Mouse (Mus musculus) ZHBTc4 (cell line): ENCODE measurements at regions not wholly inside any gene's neighbourhood (a gene's known extent, or its start where the extent isn't known, plus 50 kb on each side); places are given as distances from the start of the nearest gene placed in this dataset.

ENCODE experiments used
- DNase-seq: peaks from one replicate; pipeline ENCODE4 v3.0.0-alpha.2; 2011; ENCODE audit warnings: low read depth, low spot score

DNA sequence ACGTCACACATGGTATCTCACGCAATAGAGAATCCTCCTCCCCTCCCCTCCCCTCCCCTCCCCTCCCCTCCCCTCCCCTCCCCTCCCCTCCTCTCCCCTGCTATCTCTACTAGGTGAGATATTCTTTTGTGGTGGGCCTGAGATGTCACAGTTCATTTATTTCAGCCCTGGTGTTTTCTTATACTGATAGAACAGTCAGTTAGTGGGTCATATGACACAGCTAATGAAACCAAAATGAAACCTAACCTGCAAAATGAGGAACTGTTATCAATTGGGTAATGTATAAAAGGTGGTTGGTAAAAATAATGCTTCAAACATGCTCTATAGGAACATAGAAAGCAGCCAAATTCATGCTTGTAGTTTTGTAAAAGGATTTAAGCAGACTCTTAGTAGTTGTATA, 174.5 kb upstream of the Syt1 start:
- DNase-seq, result no peak

DNA sequence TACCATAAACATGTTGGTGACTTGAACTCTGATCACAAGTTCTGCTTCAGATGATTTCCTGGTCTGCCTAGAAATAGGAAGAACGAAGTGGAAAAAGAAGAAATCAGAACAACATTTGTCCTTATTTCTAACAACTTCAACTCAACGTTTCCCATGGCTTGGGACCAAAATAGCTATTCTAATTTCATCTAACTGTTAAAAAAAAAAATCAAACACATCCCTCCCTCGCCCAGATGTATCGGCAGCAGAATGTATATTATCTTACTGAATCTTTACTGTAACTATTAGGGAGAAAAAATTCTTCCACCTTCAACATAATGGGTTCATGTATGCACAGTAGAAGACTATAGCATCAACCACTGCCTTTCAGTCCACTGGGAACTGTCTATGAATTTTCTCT, 169.7 kb upstream of the Syt1 start:
- DNase-seq, result no peak

DNA sequence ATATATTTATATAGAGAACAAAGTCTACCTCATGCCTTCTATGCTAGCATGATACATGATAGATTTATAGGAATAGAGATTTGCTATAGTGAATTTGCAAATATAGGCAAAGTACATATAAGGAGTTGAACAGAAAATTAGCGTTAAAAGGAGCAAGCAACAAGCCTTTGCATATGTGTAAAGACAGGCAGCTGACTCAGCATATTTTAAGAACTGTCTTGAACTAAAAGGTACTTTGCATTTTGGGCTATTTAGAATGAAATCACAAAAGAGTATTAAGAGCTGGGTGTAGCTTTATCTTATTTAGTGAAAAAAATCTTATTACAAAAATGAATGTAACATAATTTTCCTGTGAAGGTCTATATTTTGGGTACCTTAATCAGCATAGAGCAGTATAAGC, 149.9 kb upstream of the Syt1 start:
- no peak for DNase-seq

- DNase-seq, result no peak
Measured at GRCm38 (mm10) chr10:109155768-109156167, 145.0 kb upstream of the Syt1 start.

- no peak for DNase-seq
Measured at GRCm38 (mm10) chr10:109140421-109140938, 129.7 kb upstream of the Syt1 start.

- no peak for DNase-seq
Measured at GRCm38 (mm10) chr10:109136763-109137732, 126.3 kb upstream of the Syt1 start.

- DNase-seq, result no peak
Measured at GRCm38 (mm10) chr10:109134521-109134920, 123.7 kb upstream of the Syt1 start.

- no peak for DNase-seq
Measured at GRCm38 (mm10) chr10:109132091-109132573, 121.3 kb upstream of the Syt1 start.

DNA sequence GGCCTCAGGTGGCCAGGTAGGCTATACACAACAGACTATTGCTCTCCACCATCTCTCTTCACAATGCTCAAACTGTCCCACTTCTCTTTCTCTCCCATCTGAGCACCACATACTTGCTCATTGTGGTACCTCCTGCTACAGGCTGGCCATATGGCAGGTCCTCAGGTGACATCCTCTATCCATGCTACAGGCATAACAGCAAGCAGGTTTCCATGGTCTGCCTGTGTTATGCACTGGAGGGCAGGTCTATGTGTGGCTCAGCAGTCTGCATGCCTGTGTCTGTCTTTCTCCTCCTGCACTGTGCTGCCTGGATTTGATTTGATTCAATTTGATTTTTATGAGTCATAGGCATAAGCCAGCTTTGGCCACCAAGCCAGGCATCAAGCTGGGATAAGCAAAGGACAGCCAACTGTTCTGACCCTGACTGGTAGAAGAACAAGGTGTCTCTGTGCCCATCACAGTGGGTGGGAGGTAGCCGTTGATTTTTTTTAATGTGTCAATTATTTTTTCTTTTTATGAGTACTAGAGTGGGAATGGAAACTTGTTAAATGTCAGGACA, 118.8 kb upstream of the Syt1 start:
- no peak for DNase-seq

DNA sequence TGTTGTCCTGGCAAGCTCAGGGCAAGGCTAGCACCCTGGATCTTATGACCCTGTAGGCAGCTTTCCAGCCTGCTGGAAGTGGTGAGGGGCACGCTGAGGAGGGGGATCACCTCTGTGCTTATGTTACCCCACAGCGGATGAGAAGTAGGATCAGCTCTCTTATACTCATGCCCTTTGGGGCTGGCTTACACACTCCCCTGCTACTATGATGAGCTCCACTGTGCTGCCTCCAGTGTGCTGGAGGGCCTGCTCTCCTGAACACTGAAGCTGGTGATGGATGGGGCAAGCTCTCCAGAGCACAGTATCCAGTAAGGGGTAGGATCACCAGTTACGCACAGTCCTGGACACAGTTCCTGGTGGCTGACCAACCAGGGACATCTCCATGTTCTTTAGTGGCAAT, 118.3 kb upstream of the Syt1 start:
- no peak for DNase-seq

DNA sequence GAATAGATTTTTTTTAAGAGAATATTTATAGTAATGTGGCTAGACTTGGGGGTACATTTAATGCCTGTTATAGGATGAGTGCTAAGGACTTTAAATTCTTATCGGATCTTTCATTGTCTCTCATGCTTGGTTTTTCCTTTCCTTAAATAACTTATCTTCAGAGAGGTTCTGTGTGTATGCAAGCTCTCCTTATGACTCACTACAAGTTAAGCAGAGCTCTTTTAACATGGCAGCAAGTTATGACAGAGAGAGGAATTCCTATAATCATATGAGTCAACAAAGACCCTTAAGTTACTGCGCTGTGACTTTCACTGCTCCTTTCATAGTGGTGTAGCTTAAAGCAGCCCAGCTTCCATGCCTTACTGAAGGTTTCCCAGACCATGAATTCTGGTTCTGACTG, 115.9 kb upstream of the Syt1 start:
- no peak for DNase-seq

DNA sequence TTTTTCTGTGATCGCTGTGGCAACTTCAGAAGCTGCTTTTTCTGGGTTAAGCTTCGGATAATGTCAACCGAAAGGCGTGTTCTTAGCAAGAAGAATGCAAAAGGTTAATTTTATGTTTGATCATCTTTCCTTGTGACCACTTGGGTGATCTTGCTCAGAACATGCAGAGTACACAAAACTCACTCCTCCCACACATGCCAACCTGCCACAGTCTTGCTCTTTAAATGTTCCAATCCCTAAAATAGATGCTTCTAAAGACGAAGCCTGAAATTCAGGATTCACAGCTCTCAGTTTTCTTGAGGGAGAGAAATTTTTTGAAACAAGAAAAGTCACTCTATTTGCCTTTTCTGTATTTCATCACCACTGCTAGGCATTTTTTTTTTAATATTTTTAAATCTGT, 106.4 kb upstream of the Syt1 start:
- DNase-seq, result no peak

- DNase-seq, result no peak
Measured at GRCm38 (mm10) chr10:109115013-109115627, 104.3 kb upstream of the Syt1 start.

GRCm38 (mm10) chr10:109105781-109106180, 95.0 kb upstream of the Syt1 start:
- DNase-seq, result no peak

DNA sequence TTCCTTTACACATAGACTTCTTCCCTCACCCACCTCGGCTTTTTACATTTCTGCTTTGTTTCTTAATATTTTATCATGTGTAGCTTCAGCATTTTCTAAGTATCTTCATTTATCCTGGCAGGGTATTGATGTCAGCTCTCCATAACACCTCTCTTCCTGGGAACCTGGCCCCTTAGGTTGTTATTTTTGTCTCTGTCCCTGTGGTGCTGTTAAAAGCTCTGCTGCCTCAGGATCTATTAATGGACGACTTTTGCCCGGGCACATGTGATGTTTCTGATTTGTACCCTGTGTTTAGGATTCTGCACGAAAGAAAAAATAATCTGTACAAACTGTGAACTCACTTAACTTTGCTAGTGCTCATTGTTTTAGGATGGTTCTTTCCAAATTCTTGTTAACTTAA, 81.4 kb upstream of the Syt1 start:
- no peak for DNase-seq

DNA sequence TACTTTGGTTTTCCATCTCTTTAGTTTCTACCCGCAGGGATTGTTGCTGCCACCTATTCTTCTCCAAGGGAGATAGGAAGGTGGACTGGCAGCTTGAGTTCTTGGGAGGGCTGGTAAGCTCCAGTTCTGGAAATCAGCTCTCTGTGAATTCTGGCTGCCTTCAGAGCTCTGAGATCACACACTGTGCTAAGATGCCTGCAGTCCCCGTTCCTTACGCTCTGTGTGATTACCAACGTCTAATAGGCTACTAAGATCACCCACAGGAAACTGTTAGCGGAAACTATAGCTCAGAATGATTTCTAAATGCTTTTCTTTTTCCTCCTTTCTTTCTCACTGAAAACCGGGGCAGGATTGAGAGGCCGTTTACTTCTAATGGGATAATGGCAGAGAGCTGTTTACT, 69.0 kb upstream of the Syt1 start:
- DNase-seq, result no peak

- no peak for DNase-seq
Measured at GRCm38 (mm10) chr10:109074218-109074617, 63.4 kb upstream of the Syt1 start.
